Mouse (Mus musculus) liver, adult (tissue): ENCODE measurements around the gene Ankzf1.

Experiments
- GATA4 ChIP-seq: IDR thresholded peaks from 2 replicates; pipeline ENCODE4 v1.6.1; 2014; ENCODE audit warnings: mild to moderate bottlenecking, low read length; ENCODE audit not compliant: insufficient replicate concordance

The Ankzf1 gene

GRCm38 (mm10) chr1:75191622-75192402, at the start of gene Ankzf1, which contains the start of gene Atg9a:
Gene Ankzf1 (plus strand): TSS chr1:75192151.
Gene Atg9a (minus strand): TSS chr1:75192196.
- no peak; the same call in 1 of the 2 replicates for TF ChIP-seq GATA4

DNA sequence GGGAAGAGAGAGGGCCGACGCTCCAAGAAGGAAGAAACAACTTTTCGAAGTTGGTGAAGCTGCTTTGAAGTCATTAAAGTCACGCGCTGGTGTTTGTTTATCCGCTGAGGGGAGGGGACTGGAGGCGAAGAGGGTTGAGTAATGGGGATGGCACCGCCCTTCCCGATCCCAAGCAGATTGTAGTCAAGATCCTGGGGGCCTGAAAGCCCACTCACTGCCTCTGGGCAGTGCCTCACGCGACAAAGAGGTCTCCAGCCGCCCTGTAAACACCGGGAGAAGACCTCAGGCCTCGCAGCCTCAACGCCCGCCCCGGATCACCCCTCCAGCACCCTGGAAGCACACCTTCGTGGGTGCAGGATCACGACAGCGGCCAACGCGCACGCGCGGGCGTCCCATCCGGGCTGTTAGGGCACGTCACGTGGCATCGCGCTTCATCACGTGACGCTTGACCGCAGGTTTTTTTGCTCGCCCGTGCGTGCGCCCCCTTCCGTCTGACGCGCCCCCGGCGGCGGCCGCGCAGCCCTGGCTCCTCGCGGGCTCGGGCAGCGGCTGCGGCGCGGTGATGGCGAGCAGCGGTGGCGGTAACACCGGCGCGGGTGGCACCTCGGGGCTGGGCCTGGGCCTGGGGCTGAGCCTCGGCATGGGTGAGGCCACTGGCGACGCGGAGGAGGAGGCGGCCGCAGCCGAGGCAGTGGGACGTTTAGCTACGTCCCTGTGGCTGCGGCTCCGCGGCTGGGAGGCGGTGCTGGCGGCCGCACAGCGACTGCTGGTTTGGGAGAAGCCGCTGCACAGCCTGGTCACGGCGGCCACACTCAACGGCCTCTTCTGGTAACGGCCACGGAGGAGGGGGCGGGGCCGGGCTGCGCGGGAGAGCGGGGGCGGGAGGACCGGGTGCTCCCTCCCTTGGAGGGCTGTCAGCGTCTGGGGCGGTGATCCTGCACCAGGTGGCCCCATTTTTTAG, 49.4 kb upstream of the Ankzf1 start, which contains the start of the genes Cnppd1 and Retreg2:
TSS of gene Cnppd1 (minus strand) at position 411 of the 961 bp plus-strand sequence.
TSS of gene Retreg2 (plus strand) at position 478 of the 961 bp plus-strand sequence.
- TF ChIP-seq GATA4 = peak; percentile 89; the same call in 1 of the 2 replicates

DNA sequence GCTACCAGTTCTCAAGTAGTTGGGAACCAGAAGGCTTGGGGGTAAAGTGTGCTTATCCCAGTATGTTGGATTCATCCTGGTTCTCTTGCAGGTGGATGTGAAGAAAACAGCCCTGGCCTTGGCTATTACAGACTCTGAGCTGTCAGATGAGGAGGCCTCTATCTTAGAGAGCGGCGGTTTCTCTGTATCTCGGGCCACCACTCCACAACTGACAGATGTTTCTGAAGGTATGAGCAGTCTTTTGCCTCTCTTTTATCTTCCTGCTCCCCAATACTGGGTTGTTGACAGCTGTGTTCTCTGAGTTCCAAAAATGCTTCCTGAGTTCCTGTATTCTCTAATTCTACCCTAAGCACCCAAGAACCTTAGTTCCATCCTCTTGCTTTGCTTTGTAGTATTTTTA, 46.4 kb upstream of the Ankzf1 start:
- no peak for TF ChIP-seq GATA4

- no peak for TF ChIP-seq GATA4
These were observed 44.4 kb upstream of the Ankzf1 start for GRCm38 (mm10) chr1:75147411-75148135.

- no peak for TF ChIP-seq GATA4
These were observed 43.2 kb upstream of the Ankzf1 start for GRCm38 (mm10) chr1:75148727-75149126.

- TF ChIP-seq GATA4 = no peak
These were observed 36.1 kb upstream of the Ankzf1 start for GRCm38 (mm10) chr1:75155837-75156236.

DNA sequence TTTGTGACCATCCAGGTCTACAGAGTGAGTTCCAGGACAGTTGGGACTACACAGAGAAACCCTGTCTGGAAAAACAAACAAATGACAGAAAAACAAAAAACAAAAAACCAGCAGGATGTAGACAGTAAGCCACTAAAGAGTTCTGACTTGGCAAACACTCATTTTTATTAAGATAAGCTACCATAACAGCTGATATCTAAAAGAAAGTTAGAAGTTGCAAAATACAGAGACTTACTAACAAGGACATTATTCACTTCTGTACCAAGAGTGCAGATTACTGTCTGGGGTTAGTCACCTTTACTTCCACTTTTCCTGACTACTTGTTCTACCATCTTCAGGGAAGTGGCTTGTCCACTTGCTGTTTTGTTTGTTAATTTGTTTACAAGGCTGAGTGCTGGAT, 33.0 kb upstream of the Ankzf1 start:
- no peak for TF ChIP-seq GATA4

- TF ChIP-seq GATA4 = no peak
These were observed 32.3 kb upstream of the Ankzf1 start for GRCm38 (mm10) chr1:75159540-75160255.

- TF ChIP-seq GATA4 = no peak
These were observed 31.7 kb upstream of the Ankzf1 start for GRCm38 (mm10) chr1:75160256-75160617.

DNA sequence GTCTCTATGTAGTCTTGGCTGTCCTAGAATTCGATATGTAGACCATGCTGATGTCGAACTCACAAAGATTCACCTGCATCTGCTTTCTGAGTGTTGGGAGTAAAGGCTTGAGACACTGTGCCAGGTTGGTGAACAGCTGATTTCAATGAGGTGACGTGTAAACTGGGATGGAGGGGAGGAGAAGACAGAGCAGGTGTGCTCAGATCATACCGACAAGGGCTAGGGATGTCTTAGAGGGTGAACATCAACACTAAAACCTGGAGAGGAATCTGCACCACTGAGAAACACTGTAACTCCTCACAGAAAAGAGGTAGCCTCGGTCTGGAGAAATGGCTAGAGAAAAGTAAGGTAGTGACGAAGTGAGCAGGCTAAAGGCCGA, 23.9 kb upstream of the Ankzf1 start:
- no peak for TF ChIP-seq GATA4

GRCm38 (mm10) chr1:75168472-75169464, 23.2 kb upstream of the Ankzf1 start, which contains the start of gene Zfand2b:
Gene Zfand2b (plus strand): TSS chr1:75168646.
- TF ChIP-seq GATA4 = no peak

GRCm38 (mm10) chr1:75179334-75180104, 12.4 kb upstream of the Ankzf1 start:
- no peak for TF ChIP-seq GATA4

DNA sequence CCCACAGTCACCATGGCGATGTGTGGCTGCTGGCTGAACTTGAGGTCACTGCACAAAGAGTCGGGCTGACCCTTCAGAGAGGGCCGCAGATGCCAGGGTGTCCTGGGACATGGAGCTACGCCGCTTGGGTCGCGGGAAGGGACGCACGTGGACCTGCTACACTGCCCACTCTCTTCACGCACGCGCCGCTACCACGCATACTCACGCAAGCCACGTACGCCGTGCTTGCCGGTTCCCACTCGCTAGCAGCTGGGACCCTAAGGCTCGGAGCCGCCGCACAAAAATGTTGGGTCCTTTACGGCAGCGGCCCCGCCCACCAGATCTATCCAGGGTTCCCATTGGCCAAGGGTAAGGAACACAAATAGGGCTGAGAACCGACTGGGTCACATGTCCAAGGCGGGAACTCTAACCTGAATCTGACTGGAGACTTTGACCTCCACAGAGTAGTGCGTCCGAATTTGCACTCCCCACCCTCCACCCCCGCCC, 11.8 kb upstream of the Ankzf1 start, which contains the start of gene Abcb6:
TSS of gene Abcb6 (minus strand) at position 288 of the 486 bp plus-strand sequence.
- no peak for TF ChIP-seq GATA4
